Mouse (Mus musculus) liver (tissue): ENCODE results near the gene Zfp3.
"Not testable (repeated sequence)": the region's sequence is repeated elsewhere in the genome, so short reads cannot be mapped to it uniquely, and the experiment has no call there.

Experiments
- DNase-seq: peaks from one replicate; pipeline ENCODE4 v3.0.0-alpha.2; 2020; ENCODE audit warnings: mixed read lengths

Zfp3 gene

DNA sequence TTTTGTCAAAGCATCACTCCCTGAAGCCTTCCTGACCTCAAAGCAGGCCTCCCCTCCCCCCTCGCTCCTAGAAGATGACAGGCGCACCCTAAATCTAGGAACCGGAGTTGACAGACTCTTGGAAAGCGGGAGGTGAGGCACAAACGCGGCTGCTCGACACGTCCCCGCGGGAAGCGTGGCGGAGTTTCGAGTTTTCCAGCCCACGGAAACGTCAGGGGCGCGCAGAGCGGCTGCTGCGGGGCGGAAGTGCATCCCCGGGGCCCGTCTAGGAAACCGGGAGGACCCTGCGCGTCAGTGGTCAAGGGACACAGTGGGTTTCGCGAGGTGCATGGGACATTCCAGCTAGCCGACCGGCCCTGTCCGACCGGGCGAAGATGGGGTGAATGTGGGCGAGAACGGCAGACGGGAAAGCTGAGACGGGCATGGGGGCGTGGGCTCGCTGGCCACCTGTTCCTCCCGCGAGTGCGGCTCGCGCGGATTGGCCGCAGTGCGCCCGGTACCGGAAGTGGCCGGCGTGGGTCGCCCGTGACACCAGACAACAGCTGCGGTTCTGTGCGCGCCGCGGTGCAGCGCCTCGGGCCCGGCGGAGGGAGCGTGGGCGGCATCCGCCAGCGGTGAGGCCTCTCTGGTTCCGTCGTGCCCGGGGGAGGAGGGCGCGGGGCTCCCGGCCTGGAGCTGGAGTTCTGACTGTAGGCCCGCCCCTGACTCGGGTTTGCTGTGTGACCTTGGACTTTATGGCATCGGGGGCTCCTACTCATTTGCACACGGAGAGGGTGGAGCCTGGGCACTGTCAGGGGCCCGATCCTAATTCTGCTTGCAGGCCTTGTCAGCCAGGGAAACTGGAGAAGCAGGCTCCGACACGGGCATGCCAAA lies at the start of gene Zfp3:
Gene Zfp3, plus strand, starts transcription at position 274 of the 873 bp plus-strand sequence.
- peak; percentile 76 for DNase-seq

DNA sequence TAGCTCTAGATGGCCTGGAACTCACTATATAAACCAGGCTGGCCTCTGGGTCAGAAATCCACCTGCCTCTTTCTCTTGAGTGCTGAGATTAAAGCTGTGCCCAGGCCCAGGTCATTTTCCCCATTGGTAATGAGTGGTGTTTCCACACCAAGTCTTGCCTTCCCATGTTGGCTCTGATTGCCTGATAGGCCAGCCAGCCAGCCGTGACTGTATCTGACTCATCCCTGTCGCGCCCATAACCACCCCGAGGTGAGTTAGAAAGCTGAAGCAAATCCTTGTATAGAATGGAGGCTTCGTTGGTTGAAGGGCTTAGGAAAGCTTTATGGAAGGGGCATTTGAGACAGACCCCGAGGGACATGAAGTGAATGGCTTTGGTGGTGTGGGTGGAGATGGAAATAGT lies 48.2 kb upstream of the Zfp3 start:
- DNase-seq, result no peak

DNA sequence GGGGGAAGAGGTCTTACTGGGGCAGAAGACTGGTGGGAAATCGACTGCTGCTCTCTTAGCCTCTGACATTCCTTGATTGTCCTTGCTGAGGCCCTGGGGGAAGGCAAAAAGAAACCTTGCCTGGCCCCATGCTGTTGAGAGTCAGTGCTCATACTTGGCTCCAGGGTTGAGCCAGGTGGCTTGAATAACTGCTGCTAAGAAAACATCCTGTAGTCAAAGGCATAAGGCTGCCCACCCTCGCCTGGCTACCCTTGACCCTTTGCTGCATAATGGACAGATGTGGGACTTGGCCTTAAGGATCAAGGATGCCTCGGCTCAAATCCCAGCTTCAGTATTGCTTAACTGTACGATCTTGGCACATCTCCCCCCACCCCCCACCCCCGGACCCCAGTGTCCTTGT lies 45.5 kb upstream of the Zfp3 start:
- no peak for DNase-seq

DNA sequence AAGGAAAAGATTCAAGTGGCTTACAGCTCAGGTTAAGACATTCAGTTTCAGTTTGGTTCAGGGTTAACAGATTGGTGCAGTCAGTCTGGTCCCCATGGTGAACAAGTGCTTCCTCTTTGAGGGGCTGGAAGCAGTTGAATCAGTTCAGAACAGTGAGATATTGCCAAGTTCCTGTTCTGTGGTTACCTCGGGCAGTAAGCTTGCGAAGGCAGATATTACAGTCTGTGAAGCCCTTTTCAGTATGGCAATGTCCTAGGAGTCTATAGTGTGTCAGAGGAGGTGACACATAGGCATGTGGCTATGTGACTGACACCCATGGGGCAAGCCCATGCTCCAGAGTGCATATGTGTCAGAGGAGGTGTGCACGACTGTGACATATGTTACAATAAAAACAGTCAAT lies 43.4 kb upstream of the Zfp3 start:
- DNase-seq, result no peak

DNA sequence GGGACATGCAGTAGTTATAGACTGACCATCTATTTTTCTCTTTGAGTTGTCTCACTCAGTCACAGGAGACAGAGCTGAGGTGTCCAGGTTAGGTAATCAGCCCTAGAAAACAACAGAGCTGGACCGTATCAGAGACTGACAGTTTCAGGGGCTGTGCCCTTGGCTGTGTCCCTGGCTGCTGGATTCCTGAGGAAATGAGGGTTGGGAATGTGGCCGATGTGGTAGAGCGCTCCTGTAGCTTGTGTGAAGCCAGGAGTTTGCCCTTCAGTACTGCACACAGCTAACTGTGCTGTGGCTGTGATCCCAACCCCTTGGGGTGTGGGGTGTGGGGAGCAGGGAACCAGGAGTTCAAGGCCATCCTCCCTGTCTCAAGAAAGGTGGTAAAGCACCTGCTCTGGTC lies 42.9 kb upstream of the Zfp3 start:
- DNase-seq, result no peak

DNA sequence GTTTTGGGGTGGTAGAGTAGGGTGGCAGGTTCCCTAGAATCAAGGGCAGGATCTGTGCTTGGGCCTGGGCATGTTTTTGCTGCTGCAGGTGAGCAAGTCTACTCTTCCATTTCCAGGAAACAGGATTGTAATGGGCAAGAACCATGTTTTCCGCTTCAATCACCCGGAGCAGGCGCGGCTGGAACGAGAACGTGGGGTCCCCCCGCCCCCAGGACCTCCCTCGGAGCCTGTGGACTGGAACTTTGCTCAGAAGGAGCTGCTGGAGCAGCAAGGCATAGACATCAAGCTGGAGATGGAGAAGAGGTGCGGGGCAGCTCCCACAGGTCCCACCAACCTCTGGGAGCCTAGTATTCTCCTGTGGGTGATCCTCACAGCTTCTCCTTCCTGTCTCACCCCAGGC lies 39.3 kb upstream of the Zfp3 start:
- no peak for DNase-seq

DNA sequence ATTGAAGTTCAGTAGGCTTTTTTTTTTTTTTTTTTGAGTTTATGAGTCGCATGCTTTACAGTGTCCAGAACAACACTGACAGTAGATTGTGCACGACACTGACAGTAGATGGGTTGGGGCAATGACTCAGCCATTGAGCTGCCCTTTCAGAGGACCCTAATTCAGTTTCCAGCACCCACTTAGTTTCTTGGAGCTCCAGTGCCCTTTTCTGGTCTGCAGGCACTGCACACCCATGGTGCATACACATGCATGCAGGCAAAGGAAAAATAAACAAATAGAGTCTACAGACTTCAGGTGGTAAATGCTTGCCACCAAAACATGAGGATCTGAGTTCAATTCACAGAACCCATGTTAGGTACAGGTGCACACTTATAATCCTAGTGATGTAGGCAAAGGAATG lies 37.4 kb upstream of the Zfp3 start:
- DNase-seq, result no peak

DNA sequence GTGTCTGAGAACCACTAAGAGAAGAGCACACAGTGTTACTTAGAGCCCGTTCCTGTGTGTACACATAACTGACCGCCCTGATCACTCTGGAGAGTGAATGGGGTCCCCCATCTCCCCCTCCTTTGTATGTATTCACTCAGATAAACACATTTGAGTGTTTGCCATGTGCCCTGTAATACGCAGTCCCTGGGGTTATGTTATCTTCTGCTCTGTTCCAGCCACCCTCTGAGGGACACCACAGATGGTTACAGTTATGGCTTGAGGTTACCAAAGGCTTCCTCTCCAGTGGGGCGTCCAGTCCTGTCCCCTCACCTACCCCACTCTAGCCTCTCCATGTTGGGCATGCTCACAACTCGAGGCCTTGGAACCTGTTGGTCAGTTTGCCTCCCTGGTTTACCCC lies 36.6 kb upstream of the Zfp3 start:
- no peak for DNase-seq

DNA sequence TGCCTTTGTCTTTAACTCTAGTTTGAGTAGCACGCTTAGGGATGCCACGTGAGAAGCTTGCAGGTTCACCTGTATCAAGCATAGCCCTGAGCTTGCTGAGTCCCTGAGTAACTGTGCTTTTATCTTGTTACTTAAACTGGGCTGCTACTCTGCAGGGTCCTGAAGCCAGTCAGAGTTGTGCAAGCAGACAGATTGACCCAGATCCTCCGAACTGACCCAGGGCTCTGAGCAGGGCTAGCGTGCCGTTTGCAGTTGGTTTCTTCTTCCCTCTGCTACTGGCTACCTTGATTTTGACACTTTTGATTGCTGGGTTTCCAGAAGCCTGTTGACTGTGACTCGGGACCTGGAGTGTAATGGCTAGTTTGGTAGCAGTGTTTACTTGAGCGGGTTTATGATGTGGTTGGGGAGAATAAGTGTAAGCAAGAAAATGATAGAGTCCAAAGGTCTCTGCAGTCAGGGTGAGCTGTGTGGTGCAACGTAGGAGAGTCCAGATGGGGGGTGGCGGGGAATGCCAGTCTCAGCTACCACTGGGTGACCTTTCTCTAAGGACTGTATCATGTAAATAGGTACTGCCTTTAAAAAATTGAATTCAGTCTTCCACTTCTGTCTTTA lies 33.5 kb upstream of the Zfp3 start:
- no peak for DNase-seq

DNA sequence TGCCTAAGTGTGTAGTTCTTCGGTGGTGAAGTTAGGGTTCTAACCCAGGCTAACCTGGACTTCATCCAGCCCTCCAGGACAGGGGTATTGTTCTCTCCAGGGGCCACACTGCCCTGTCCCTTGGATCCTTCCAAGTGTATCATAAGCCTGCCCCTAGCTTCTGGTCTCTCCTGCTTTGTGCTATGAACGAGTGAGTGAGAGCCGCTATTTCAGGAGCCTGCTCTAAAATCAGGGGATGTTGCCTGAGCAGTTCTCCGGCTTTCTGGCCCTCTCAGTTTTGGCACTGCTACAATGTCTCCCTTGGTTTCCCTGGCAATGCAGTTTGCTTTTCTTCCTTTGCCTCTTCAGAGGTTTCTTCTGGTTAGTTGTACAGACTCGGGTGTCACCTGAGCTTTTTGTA lies 32.8 kb upstream of the Zfp3 start:
- DNase-seq, result no peak

DNA sequence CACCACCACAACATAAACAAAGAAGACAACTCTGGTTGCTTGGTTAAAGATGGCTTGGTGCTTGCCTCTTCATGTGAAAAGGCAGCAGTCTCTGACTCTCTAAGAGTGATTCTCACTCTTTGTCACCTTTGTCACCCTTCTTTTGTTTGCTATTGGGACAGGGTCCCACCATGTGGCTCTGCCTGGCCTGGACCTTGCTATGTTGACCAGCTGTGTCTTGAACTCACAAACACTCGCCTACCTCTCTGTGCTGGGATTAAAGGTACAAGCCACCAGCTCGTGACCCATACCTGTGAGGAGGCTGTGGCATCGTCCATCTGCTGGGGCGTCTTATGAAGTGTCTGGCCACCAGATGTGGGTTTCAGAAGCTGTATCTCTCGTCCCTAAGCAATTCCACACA lies 30.8 kb upstream of the Zfp3 start:
- no peak for DNase-seq

DNA sequence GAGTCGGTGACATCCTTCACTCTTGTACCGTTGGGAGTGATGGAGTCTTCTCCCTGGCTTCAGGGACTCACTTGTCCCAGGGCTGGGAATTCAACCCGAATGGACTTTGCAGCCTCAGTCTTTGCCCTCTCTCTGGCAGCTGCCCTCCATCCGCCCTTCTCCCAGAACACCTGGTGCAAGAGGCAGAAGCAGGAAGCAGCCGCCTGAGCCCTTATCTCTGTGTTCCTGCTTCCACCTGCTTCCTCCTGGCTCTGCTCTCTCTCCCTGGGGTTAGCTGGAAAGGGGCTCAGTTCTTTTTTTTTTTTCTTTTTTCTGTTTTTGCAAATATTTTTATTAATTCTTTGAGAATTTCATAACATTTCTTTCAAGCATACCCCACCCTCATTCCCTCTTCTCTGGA lies 26.3 kb upstream of the Zfp3 start:
- DNase-seq, result no peak

DNA sequence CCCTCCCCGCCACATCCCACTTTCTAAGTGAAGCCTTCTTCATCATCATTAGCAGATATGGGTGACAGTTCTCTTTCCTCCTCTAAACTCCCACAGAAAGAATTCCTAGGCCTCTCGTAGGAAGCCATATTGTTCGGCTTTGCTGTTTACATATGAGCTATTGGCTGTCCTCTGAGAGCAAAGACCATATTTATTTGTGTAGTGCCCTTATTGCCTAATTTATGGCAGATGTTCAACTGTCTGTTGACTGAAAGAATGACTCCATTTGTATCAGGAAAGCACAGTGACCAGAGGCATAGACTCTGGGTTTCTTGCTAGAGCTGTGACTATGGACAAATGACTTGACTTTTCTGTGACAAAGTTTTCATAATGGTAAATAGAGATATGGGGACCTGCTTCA lies 22.4 kb upstream of the Zfp3 start:
- DNase-seq, result no peak

DNA sequence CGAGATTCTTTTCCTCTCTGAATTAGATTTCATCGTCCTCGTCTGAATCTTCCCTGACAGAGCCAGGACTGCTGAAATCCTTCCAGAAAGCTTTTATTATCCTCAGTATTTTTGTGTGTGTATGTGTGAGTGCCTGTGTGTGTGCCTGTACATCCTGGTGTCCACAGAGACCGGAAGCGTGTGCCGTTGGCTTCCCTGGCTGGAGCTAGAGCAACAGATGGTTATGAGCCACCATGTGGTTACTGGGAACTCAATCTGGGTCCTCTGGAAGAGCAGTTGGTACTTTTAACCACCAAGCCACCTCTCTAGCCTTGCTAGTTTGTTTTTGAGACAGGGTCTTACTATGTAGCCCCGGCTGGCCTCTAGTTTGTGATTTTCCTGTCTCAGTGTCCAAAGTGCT lies 21.9 kb upstream of the Zfp3 start:
- DNase-seq, result no peak

DNA sequence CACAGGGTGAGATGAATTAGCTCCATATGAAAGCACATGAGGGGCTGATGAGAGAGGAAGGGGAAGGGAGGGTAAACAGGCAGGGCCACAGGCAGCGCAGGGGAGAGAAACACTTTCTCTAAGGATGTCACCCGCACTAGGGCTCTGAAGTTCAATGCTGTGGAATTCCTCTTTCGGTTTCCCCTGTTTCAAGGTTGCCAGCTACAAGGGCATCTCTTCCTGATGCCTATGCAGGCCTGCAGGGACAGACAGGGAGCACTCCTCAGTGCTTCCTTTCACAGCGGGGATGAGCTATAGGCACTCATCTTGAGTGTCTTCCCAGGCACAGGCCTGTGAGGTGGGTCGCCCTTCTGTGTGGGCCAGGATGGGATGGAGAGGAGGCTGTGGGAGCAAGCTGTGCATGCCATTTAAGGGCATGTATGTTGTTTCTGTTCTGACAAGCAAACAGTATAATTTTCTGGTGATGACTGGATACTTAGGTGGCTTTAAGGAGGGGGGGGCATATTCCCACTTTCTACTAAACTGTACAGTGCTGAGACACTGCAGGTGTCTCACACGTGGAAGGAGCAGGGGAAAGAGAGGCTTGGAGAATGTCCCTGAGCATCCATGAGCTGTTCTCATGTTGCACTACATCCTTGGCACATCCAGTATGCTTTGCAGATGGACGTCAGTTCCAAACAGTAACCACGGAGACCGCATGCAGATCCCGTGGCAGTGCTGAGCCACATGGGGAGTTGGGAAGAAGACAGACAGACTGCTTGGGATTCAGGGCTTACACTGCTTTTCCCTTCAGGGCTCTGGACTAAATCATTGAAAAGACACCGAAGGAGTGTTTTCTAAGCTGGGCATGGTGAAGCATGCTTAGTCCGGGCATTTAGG lies 21.2 kb upstream of the Zfp3 start:
- DNase-seq, result no peak

DNA sequence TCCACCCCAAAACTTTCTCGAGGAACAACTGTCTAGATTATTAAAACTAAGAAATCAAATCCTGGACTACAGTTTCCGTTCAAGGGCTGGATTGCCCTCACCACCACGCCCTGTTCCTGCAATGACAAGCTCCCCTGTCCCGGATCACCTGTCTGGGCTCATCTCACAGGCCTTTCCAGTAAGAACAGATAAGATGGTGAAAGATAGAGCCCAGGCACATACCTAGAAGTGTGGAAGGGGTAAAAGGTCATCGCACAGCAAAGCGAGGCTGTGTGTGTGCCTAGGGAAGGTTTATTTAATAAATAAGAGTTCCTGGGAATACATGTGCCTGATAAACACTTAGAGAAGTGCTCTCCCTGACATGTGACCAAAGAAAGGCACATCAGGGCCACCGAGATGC lies 18.4 kb upstream of the Zfp3 start:
- no peak for DNase-seq

DNA sequence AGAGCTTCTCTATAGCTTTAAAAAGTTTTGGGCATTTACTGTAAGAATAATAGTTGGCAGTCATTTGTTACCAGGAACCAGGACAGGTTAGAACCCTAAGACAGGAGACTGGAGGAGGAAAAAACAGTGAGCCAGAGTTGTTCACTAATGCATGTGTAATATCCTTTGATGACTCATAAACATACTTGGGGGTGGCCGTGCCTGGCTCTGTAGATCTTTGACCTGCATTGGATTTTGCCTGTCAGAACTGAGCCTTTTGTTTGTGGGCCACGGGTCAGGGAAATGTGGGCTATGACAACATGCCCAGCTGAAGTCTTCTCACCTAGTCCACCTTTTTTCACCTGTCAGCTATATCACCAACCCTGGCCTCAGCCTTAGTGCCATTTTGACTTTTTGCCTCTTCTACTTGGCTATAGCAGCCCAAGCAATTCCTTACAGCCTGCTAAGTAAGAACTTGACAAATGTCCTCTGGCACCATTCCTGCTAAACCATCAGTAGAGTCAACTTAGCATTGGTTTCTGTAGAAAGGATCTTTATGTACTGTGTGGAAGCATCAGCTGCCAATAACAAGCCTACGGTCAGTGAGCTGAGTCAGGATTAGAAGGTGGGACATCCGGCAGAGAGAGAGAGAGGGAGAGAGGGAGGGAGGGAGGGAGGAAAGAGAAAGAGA lies 16.0 kb upstream of the Zfp3 start:
- no peak for DNase-seq

DNA sequence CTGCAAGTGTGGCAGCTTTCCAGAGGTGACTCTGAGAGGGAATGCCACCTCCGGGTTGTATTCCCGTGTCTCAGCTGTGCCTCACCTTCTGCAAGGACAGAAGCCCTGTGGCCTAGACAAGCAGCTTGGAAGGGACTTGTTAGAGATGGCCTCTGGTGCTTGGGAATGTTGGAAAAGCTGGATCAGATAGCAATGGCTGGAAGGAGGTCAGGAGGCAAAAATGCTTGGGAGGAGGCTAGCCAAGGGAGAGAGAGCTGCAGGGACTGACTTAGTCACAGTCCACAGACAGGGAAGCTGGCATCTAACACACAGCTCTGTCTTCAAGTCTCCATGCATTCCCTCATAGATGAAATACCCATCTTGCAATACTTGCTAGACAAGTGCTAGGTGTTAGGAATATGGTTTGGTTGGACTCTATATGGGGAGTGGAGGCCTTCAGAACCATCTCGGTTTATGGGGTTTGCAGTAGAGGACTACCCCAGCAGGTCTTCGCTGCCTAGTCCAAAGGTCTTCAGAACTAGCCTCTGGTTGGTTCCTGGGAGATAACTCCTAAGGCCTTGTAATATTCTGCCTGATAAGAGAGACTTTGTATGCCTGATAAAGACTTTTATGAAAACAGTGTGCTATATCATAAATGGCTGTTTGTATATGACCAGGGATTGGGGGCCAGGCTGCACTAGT lies 11.5 kb upstream of the Zfp3 start:
- DNase-seq, result no peak

DNA sequence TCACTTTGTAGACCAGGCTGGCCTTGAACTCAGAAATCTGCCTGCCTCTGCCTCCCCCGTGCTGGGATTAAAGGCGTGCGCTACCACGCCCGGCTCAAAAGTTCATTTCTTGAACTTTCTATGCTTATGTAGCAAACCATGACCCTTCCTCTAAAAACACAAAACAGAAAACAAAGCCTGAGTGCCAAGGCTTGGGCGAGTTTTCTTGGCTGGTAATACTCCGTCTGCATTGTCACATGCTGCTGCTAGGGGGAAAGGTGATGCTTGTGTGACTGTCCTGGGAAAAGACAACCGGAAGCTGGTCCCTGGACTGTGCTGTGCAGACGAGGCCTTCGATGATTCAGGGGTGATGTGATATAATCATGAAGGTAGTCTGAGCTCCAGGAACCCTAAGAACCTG lies 10.9 kb upstream of the Zfp3 start:
- DNase-seq, result no peak

DNA sequence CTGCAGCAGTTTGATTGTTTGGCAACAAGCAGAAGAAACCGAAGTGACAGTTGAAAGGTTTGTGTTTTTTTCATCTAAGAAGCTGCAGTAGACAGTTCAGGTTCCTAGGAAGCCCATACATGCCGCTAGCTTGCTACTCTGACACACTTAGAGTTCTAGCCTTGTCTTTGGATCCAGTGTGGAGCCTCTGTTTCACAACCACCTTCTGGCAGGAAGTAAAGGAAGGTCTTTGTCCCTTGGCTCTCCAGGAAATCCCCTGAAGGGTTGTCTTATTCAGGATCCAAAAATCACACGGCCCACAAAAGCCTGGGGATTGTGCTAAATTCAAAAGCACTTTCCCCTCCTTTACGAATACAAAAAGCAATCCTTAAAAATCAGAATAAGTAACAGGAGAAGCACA lies 9.5 kb upstream of the Zfp3 start:
- DNase-seq, result no peak

DNA sequence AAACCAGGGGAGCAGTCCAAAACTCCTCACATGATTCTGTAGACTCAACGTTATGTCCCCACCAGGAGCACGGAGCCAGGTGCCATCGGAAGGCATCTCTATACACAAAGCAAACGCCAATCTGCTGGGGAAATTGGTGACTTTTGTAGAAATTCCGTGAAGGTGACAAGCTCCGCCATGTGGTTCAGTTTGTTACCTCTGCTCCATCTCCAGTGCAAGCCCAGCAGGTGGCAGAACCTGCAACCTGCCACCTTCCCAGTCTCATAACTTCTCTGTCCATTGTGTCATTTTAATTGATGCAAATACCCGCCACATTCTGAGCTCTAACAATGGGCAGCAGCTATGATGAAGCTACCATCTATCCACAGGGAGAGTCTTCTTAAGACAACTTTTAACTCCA lies 9.1 kb upstream of the Zfp3 start:
- no peak for DNase-seq

DNA sequence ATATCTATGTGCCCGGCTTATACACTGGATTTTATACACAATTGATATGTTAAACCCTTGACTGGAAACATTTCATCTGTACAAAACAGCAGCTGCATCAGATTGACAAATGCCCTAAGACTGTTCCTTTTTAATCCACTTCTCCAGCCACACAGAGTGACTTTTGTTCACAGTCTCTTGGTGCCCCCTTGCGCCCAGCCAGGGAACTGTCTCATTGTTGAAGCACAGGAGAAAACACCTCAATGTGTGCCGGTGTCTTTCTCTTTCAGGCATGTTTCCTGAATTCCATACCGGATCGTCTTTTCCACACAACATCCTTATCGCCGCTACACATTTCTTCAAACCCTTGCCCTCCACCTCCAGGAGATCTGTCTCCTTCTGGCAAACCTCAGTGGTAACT lies 8.4 kb upstream of the Zfp3 start:
- peak; percentile 82 for DNase-seq

DNA sequence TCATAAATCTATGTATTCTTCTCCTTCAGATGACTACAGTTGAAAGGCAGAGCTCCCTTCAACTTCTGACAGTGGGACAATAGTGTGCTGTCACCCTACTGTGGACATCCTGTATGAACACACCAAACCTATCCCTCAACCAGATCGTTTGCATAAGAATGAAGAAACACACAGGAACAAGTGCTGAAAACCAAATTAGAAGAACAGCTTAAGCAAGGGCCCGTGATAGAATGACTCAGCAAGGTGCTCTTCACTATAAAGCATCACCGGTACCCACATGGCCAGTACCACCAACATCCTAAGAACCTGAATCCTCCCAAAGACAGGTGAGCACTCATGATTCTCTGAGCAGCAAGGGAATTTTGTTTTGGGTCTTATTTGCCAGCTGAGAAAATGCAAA lies 3.6 kb upstream of the Zfp3 start:
- not testable (repeated sequence) for DNase-seq
